Mouse (Mus musculus) cortical plate, adult 2 months (tissue): ENCODE measurements around the gene Frmd4a.

ENCODE experiments used
- CTCF ChIP-seq: fragments of 200-500 bp; IDR thresholded peaks from 2 replicates; pipeline ENCODE4 v1.5.1; 2011; ENCODE audit warnings: mild to moderate bottlenecking, control low read depth, low read length; ENCODE audit not compliant: insufficient read depth; ENCODE audit errors: extremely low read depth
- POLR2A ChIP-seq: fragments of 200-500 bp; IDR thresholded peaks from 2 replicates; pipeline ENCODE4 v1.6.1; 2011; ENCODE audit warnings: mild to moderate bottlenecking, low read length, control low read depth; ENCODE audit not compliant: insufficient read depth; ENCODE audit errors: extremely low read depth

- TF ChIP-seq CTCF (no peak), POLR2A (no peak)
Measured at GRCm38 (mm10) chr2:4461514-4461913, 444.0 kb downstream of the Frmd4a start.
